Mouse (Mus musculus) ES-Bruce4 (cell line): ENCODE data around the gene Myom3.

ENCODE experiments used
- CTCF ChIP-seq: IDR thresholded peaks from one replicate; pipeline ENCODE4 v1.8.1; 2011; ENCODE audit warnings: low read depth, low read length
- EP300 ChIP-seq: IDR thresholded peaks from 2 replicates; pipeline ENCODE4 v1.6.1; 2011; ENCODE audit warnings: low read depth, low read length; ENCODE audit not compliant: insufficient read depth
- POLR2A ChIP-seq: IDR thresholded peaks from one replicate; pipeline ENCODE4 v1.8.1; 2011; ENCODE audit warnings: low read length; ENCODE audit not compliant: insufficient read depth

- TF ChIP-seq CTCF (peak; percentile 65), POLR2A (no peak), EP300 (no peak)
Measured at GRCm38 (mm10) chr4:135758331-135758730, 1.2 kb upstream of the Myom3 start.
